Mouse (Mus musculus) CH12.LX (cell line): Measurements from ENCODE around the gene Gm45623. TPM values are rescaled to one million over a fixed set of nuclear protein-coding genes. Genes with fewer than 3 reads are reported as not detected.

ENCODE experiments used
- DNase-seq: peaks from one replicate; pipeline ENCODE4 v3.0.0-alpha.2; 2013; ENCODE audit errors: extremely low read depth
- H3K27ac ChIP-seq: 2 replicates; pipeline ENCODE4 v1.5.1; 2012; ENCODE audit warnings: low read depth, mild to moderate bottlenecking, control low read depth, moderate library complexity; ENCODE audit not compliant: insufficient read depth
- H3K27me3 ChIP-seq: replicated peaks from 2 replicates; pipeline ENCODE3; 2012; ENCODE audit warnings: inconsistent platforms
- H3K36me3 ChIP-seq, 2 experiments: replicated peaks in 1 of 2; 2 replicates each; pipeline versions ENCODE3 to v1.6.1; 2012; ENCODE audit warnings: inconsistent platforms in 1 of 2, low read length in 1 of 2, mild to moderate bottlenecking in 1 of 2, mixed read lengths in 1 of 2, moderate library complexity in 1 of 2; ENCODE audit not compliant: control insufficient read depth in 1 of 2, insufficient read depth in 1 of 2
- H3K4me1 ChIP-seq, 2 experiments: 2 replicates each; pipeline ENCODE4 v1.6.1; 2012; ENCODE audit warnings: inconsistent platforms in 1 of 2, moderate library complexity in 1 of 2; ENCODE audit not compliant: insufficient read depth in 2 of 2, control insufficient read depth in 1 of 2
- H3K4me2 ChIP-seq: 2 replicates; pipeline ENCODE4 v1.6.1; 2012; ENCODE audit warnings: low read depth, mild to moderate bottlenecking, control low read depth; ENCODE audit not compliant: poor library complexity, insufficient read depth, severe bottlenecking
- H3K4me3 ChIP-seq, 3 experiments: fragments of 150-350 bp in 1 of 3; sonication (generic) in 1 of 3; replicated peaks in 1 of 3; 2 replicates each; pipeline versions ENCODE3 to v1.5.1; 2011 to 2012; ENCODE audit warnings: low read depth in 2 of 3, low read length in 2 of 3, mild to moderate bottlenecking in 2 of 3, moderate library complexity in 2 of 3, control low read depth in 1 of 3, improper control_type of control experiment in 1 of 3, inconsistent platforms in 1 of 3, mixed read lengths in 1 of 3; ENCODE audit not compliant: poor library complexity in 1 of 3
- H3K79me2 ChIP-seq: replicated peaks from 2 replicates; pipeline ENCODE4 v1.6.1; 2012; ENCODE audit warnings: mild to moderate bottlenecking, moderate library complexity; ENCODE audit not compliant: control insufficient read depth, poor library complexity, insufficient read depth, severe bottlenecking; ENCODE audit errors: extremely low read depth
- H3K9ac ChIP-seq: 2 replicates; pipeline ENCODE4 v1.6.1; 2012; ENCODE audit warnings: low read depth, mild to moderate bottlenecking, control low read depth, moderate library complexity; ENCODE audit not compliant: insufficient read depth
- H3K9me3 ChIP-seq: replicated peaks from 2 replicates; pipeline ENCODE3; 2012; ENCODE audit warnings: low read length, inconsistent platforms, mixed read lengths
- CHD1 ChIP-seq: IDR thresholded peaks from 2 replicates; pipeline ENCODE4 v1.6.1; 2012; ENCODE audit warnings: low read depth, low read length, improper control_type of control experiment, inconsistent platforms
- CHD2 ChIP-seq: IDR thresholded peaks from 2 replicates; pipeline ENCODE4 v1.6.1; 2011; ENCODE audit warnings: low read length, improper control_type of control experiment
- CTCF ChIP-seq, 2 experiments: IDR thresholded peaks in 1 of 2; conservative IDR thresholded peaks in 1 of 2; 2 replicates each; pipeline ENCODE4 v1.5.1; 2011 to 2012; ENCODE audit warnings: low read depth in 2 of 2, low read length in 2 of 2, improper control_type of control experiment in 1 of 2, inconsistent platforms in 1 of 2, mild to moderate bottlenecking in 1 of 2, moderate library complexity in 1 of 2
- E2F4 ChIP-seq: IDR thresholded peaks from 2 replicates; pipeline ENCODE4 v1.6.1; 2011; ENCODE audit warnings: low read depth, low read length, improper control_type of control experiment; ENCODE audit not compliant: insufficient replicate concordance
- EP300 ChIP-seq: IDR thresholded peaks from 2 replicates; pipeline ENCODE4 v1.6.1; 2011; ENCODE audit warnings: low read length, improper control_type of control experiment
- HCFC1 ChIP-seq: IDR thresholded peaks from 2 replicates; pipeline ENCODE4 v1.6.1; 2012; ENCODE audit warnings: low read depth, mild to moderate bottlenecking, inconsistent platforms, low read length, improper control_type of control experiment
- IRF4 ChIP-seq: IDR thresholded peaks from 2 replicates; pipeline ENCODE4 v1.6.1; 2014; ENCODE audit warnings: low read depth, mild to moderate bottlenecking, inconsistent platforms, low read length, improper control_type of control experiment
- KAT2A ChIP-seq: IDR thresholded peaks from 2 replicates; pipeline ENCODE4 v1.6.1; 2012; ENCODE audit warnings: low read length, improper control_type of control experiment, inconsistent platforms; ENCODE audit not compliant: insufficient replicate concordance
- MAZ ChIP-seq: IDR thresholded peaks from 2 replicates; pipeline ENCODE4 v1.6.1; 2012; ENCODE audit warnings: low read depth, mild to moderate bottlenecking, inconsistent platforms, low read length, improper control_type of control experiment, moderate library complexity
- MYC ChIP-seq: IDR thresholded peaks from 2 replicates; pipeline ENCODE4 v1.6.1; 2011; ENCODE audit warnings: low read depth, mild to moderate bottlenecking, improper control_type of control experiment, low read length
- NELFE ChIP-seq: IDR thresholded peaks from 2 replicates; pipeline ENCODE4 v1.6.1; 2011; ENCODE audit warnings: low read depth, low read length, improper control_type of control experiment
- POLR2A ChIP-seq: IDR thresholded peaks from 2 replicates; pipeline ENCODE4 v1.6.1; 2011; ENCODE audit warnings: low read depth, mild to moderate bottlenecking, improper control_type of control experiment, low read length
- POLR2AphosphoS2 ChIP-seq: IDR thresholded peaks from 2 replicates; pipeline ENCODE4 v1.6.1; 2011; ENCODE audit warnings: low read depth, low read length, improper control_type of control experiment
- RAD21 ChIP-seq: IDR thresholded peaks from 2 replicates; pipeline ENCODE4 v1.6.1; 2011; ENCODE audit warnings: low read depth, mild to moderate bottlenecking, low read length, improper control_type of control experiment, moderate library complexity
- RCOR1 ChIP-seq: conservative IDR thresholded peaks from 2 replicates; pipeline ENCODE4 v1.6.1; 2012; ENCODE audit warnings: low read depth, mild to moderate bottlenecking, inconsistent platforms, low read length, improper control_type of control experiment
- SIN3A ChIP-seq: IDR thresholded peaks from 2 replicates; pipeline ENCODE4 v1.6.1; 2012; ENCODE audit warnings: low read length, improper control_type of control experiment, inconsistent platforms
- SMC3 ChIP-seq: IDR thresholded peaks from 2 replicates; pipeline ENCODE4 v1.6.1; 2011; ENCODE audit warnings: low read depth, low read length, improper control_type of control experiment
- USF1 ChIP-seq: IDR thresholded peaks from 2 replicates; pipeline ENCODE4 v1.6.1; 2014; ENCODE audit warnings: low read depth, mild to moderate bottlenecking, inconsistent platforms, low read length, improper control_type of control experiment
- ZC3H11A ChIP-seq: IDR thresholded peaks from 2 replicates; pipeline ENCODE4 v1.6.1; 2012; ENCODE audit warnings: low read depth, mild to moderate bottlenecking, inconsistent platforms, low read length, improper control_type of control experiment
- ZKSCAN1 ChIP-seq: IDR thresholded peaks from 2 replicates; pipeline ENCODE4 v1.6.1; 2012; ENCODE audit warnings: low read depth, inconsistent platforms, low read length, improper control_type of control experiment, borderline replicate concordance
- ZMIZ1 ChIP-seq: IDR thresholded peaks from 2 replicates; pipeline ENCODE4 v1.6.1; 2012; ENCODE audit warnings: low read depth, mild to moderate bottlenecking, inconsistent platforms, low read length, improper control_type of control experiment
- ZNF384 ChIP-seq: IDR thresholded peaks from 2 replicates; pipeline ENCODE4 v1.6.1; 2012; ENCODE audit warnings: low read depth, low read length, improper control_type of control experiment, inconsistent platforms
- dilution Hi-C: fragments of 300-500 bp; cut with MboI; formaldehyde crosslinking; loops from 2 replicates; pipeline ENCODE4 v1.14.3; 2020; ENCODE audit warnings: low sequenced_read_pairs; ENCODE audit not compliant: extremely low pct_unique_long_range_greater_than_20kb, extremely low pct_ligation_motif_present
- in situ Hi-C: fragments of 300-500 bp; cut with MboI; formaldehyde crosslinking; loops from 3 replicates; pipeline ENCODE4 v1.14.3; 2019; ENCODE audit warnings: low sequenced_read_pairs, low pct_ligation_motif_present, low pct_unique_long_range_greater_than_20kb, mixed read lengths
- polyA plus RNA-seq: library from polyadenylated mRNA; unstranded; fragments of >175 nt; gene quantifications from 2 replicates; pipeline ENCODE4 v1.2.1, GENCODE M21; 2012; ENCODE audit warnings: low read depth; ENCODE audit not compliant: insufficient read length
- total RNA-seq, 2 experiments: library from RNA; depleted of rRNA; stranded (reverse); fragments of 300-350 nt in 1 of 2; fragments of >200 nt in 1 of 2; gene quantifications; 2 replicates each; pipeline ENCODE4 v1.2.3; 2012 to 2014

Gm45623 gene
- total and polyA plus RNA-seq, 3 experiments: not detected

GRCm38 (mm10) chr13:56762446-56763229, 9.0 kb upstream of the Gm45623 start:
- H3K27ac ChIP-seq: no peak overlapping the region
- no peaks in the 10 kb centered on the region for H3K79me2 ChIP-seq
- H3K4me2 ChIP-seq: no peak overlapping the region
- peaks cover 6% of the 10 kb centered on the region for H3K9me3 ChIP-seq
- H3K27me3 ChIP-seq: peaks cover 67% of the 10 kb centered on the region
- dilution Hi-C loops: no loop called here
- no peak for DNase-seq
- no peaks in the 10 kb centered on the region for H3K4me1 ChIP-seq
- H3K36me3 ChIP-seq: no peaks in the 10 kb centered on the region
- in situ Hi-C loops: no loop called here
- no peak overlapping the region for H3K4me3 ChIP-seq
- TF ChIP-seq RCOR1 (no peak), KAT2A (no peak), EP300 (no peak), POLR2A (no peak), IRF4 (no peak), ZC3H11A (no peak), ZNF384 (no peak), MYC (no peak), ZMIZ1 (no peak), ZKSCAN1 (no peak), POLR2AphosphoS2 (no peak), SIN3A (no peak), E2F4 (no peak), CHD2 (no peak), CTCF (conservative IDR thresholded peaks at IDR 0.05 in 1 of 2, IDR thresholded peaks at IDR 0.05 in 1 of 2; ENCODE audit: low read depth in 2 of 2, low read length in 2 of 2) (no peak), HCFC1 (no peak)
- TF ChIP-seq, all 38 proteins: peak for 0
- H3K9ac ChIP-seq: no peak overlapping the region

GRCm38 (mm10) chr13:56758492-56758891, 4.9 kb upstream of the Gm45623 start:
- H3K9ac ChIP-seq: no peak overlapping the region
- dilution Hi-C loops (no loop called here), in situ Hi-C loops (no loop called here)

More at GRCm38 (mm10) chr13:56758492-56758891, 4.9 kb upstream of the Gm45623 start:
- Histone ChIP-seq H3K79me2 (no peaks in the 10 kb centered on the region), H3K9me3 (peaks cover 3% of the 10 kb centered on the region), H3K4me3 (no peak overlapping the region), H3K27me3 (peaks cover 28% of the 10 kb centered on the region), H3K4me1 (no peaks in the 10 kb centered on the region), H3K36me3 (no peaks in the 10 kb centered on the region), H3K4me2 (no peak overlapping the region), H3K27ac (no peak overlapping the region)
- peak; percentile 41 to 69; a peak in 3 of 4 replicates for TF ChIP-seq CTCF (conservative IDR thresholded peaks at IDR 0.05 in 1 of 2, IDR thresholded peaks at IDR 0.05 in 1 of 2; ENCODE audit: low read depth in 2 of 2, low read length in 2 of 2)
- TF ChIP-seq NELFE: no peak
- TF ChIP-seq POLR2AphosphoS2: no peak
- TF ChIP-seq IRF4: no peak
- peak; percentile 74 for TF ChIP-seq SMC3
- no peak for TF ChIP-seq ZC3H11A
- TF ChIP-seq RAD21: peak; percentile 40
- TF ChIP-seq CHD2: no peak
- no peak for TF ChIP-seq USF1
- TF ChIP-seq MAZ: no peak
- no peak for TF ChIP-seq CHD1
- peak; percentile 58 for DNase-seq
